Mouse (Mus musculus): ENCODE data around the gene Rars2. TPM values are rescaled to one million over a fixed set of nuclear protein-coding genes. Genes with fewer than 3 reads are reported as not detected.

The Rars2 gene
- polyA plus RNA-seq, 1 experiment from 2014 or later, result 64.3 TPM

GRCm38 (mm10) chr4:34707248-34707647, 92.5 kb downstream of the Rars2 start:
- no peaks in the 10 kb centered on the region for H3K4me1 ChIP-seq (replicated peaks)
- no peak for ATAC-seq (ENCODE audit: low read depth)
- H3K9me3 ChIP-seq, result no peaks in the 10 kb centered on the region
- H3K27ac ChIP-seq (replicated peaks), result no peak overlapping the region
- no peak overlapping the region for H3K9ac ChIP-seq
- no peak overlapping the region for H3K4me3 ChIP-seq
- WGBS, result 65% methylated on average over 3 of the region's 3 CpGs
- H3K4me2 ChIP-seq, result no peak overlapping the region
- H3K27me3 ChIP-seq, result no peaks in the 10 kb centered on the region
- H3K36me3 ChIP-seq, result no peaks in the 10 kb centered on the region

GRCm38 (mm10) chr4:34708127-34708526, 93.4 kb downstream of the Rars2 start:
- Histone ChIP-seq H3K9ac (no peak overlapping the region), H3K4me2 (no peak overlapping the region), H3K9me3 (no peaks in the 10 kb centered on the region), H3K36me3 (no peaks in the 10 kb centered on the region), H3K4me3 (no peak overlapping the region), H3K4me1 (replicated peaks) (no peaks in the 10 kb centered on the region), H3K27ac (replicated peaks) (no peak overlapping the region), H3K27me3 (no peaks in the 10 kb centered on the region)
- ATAC-seq (ENCODE audit: low read depth), result no peak
- 84% methylated on average over 3 of the region's 3 CpGs for WGBS

Other genes with a start within 250 kb of the Rars2 start
- gene Akirin2, start 64.0 kb upstream of the Rars2 start, polyA plus RNA-seq (2015; fragmentation: Nextera tagmentation; extraction: Ambion mirVana), result 113 TPM in 2 replicates
- gene Orc3, start within 50 bp of the Rars2 start, polyA plus RNA-seq (2015; fragmentation: Nextera tagmentation; extraction: Ambion mirVana), result 85.6 and 94.2 TPM in 2 replicates
- gene Slc35a1, start 72.5 kb downstream of the Rars2 start, polyA plus RNA-seq (2015; fragmentation: Nextera tagmentation; extraction: Ambion mirVana), result 46.4 and 52.0 TPM in 2 replicates
- gene Cfap206, start 115.2 kb downstream of the Rars2 start, polyA plus RNA-seq (2015; fragmentation: Nextera tagmentation; extraction: Ambion mirVana), result 1.1 and 2.0 TPM in 2 replicates
- not detected in 2 replicates for gene Gm136, start 141.3 kb downstream of the Rars2 start, polyA plus RNA-seq (2015; fragmentation: Nextera tagmentation; extraction: Ambion mirVana)
- gene Smim8, start 163.5 kb downstream of the Rars2 start, polyA plus RNA-seq (2015; fragmentation: Nextera tagmentation; extraction: Ambion mirVana), result 48.6 and 60.0 TPM in 2 replicates

All from neural tube, embryonic 13.5 days (tissue).